Mouse (Mus musculus) c-Kit-negative CD71-positive TER-119-positive erythroid progenitor cells, embryonic 14.5 days (primary cell): ENCODE measurements around the gene Tmem201.
A peak's percentile ranks its signal among the peaks of the same experiment; 100 is the strongest.
"Not testable (repeated sequence)": the region's sequence is repeated elsewhere in the genome, so short reads cannot be mapped to it uniquely, and the experiment has no call there.

Experiments used
- DNase-seq: peaks from one replicate; pipeline ENCODE4 v3.0.0-alpha.2; 2013; ENCODE audit warnings: low read depth, low spot score

Gene Tmem201

GRCm38 (mm10) chr4:149737383-149738324 lies at the start of gene Tmem201:
Tmem201 (minus strand) TSS chr4:149738044.
- DNase-seq: peak; percentile 83

DNA sequence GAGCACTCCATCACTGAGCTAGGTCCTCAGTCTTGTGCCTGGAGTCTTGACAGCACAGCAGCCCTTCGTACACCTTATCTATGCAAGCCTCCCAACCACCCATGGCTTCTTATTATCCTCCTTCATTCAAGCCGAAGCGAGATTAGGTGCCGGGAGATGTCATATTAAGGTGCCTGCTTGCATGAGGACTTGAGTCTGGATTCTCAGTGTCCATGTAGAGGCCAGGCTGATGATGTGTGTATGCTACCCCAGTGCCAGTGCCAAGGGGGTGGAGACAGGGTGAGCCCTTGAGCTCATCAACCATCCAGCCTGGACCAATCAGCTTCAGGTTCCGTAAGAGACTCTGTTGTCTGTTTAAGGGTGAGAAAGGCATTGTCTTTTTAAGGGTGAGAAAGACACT lies 47.1 kb upstream of the Tmem201 start:
- no peak for DNase-seq

GRCm38 (mm10) chr4:149784371-149784770 lies 46.5 kb upstream of the Tmem201 start:
- DNase-seq: no peak

- DNase-seq: no peak
Measured at GRCm38 (mm10) chr4:149782975-149783374, 45.1 kb upstream of the Tmem201 start.

DNA sequence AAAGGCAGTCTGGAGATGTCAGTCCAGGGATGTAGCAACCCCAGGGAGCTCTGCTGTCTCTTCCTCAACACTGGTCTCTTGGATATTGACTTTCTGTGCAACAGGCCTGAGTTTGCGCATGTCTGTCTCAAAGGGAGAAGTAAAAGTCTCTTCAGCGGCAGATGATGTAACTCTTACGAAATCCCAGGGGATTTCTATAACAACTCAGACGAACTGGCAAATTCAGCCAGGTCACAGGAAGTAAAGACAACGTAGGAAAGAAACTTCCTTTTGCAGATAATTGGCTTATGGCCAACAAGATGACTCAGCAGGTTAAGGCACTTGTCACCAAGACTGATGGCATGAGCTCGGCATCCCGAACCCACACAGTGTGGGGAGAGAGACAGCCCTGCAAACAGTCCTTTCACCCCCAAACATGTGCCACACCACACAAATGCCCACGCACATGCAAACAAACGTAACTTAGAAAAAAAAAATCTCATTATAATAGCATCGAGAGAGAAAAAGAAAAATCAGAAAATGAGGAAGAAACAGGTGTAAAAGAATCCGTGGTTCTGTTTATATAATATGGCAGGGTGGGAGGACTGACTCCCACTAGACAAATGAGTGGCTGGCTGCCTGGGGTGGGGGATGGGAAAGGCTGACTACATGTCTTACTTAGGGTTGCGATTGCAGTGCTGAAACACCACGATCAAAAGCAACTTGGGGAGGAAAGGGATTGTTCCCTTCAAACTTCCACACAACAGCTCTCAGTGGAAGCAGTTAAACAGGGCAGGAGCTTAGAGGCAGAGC lies 42.9 kb upstream of the Tmem201 start:
- DNase-seq: peak; percentile 39

GRCm38 (mm10) chr4:149779966-149780365 lies 42.1 kb upstream of the Tmem201 start:
- DNase-seq: no peak

- no peak for DNase-seq
Measured at GRCm38 (mm10) chr4:149777126-149777525, 39.3 kb upstream of the Tmem201 start.

DNA sequence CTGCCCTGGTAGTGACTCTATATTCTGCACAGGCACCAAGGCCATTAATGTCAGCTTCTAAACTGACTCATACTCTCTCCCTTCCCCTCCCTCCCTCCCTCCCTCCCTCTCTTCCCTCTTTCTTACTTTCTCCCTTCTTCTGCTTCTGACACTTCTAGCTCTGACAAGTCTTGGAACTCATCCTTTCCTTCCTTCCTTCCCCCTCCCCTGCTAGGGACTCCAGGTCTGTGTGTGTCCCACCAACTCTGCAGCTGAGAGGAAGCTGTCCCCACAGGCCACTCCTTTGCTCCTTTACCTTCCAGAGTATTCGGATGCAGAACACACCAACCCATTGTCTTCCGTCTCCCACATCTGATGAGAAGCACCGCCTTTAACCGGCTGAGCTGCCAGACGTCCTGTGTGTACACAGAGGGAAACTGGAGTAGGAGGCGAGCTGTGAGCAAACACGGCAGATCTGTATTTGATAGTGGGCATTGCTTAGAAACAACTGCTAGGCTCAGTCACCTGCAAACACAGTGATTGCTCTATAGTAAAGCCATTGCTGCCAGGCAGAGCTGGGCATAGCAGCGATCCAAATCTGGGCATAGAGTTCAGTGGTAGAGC lies 38.0 kb upstream of the Tmem201 start:
- no peak for DNase-seq

DNA sequence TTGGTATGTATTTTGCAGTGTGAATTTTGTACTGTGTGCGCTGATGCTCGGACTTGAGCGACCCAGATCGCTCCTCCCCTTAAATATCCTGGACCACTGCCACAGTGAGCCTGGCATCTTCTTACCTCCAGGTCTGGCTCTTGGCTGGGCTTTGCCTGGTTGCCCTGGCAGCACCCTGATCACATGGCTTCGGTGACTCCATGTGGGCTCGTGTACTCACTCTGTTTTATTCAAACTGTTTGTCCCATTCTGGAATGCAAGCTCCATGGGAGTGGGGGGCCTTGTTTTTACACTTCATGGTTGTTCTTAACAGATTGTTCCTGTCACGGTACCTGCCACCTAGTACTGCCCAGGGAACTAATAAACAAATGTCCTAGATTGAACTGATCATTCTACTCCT lies 37.5 kb upstream of the Tmem201 start:
- no peak for DNase-seq

GRCm38 (mm10) chr4:149774094-149774470 lies 36.2 kb upstream of the Tmem201 start, which contains the start of gene Slc25a33:
Slc25a33 (minus strand) TSS chr4:149774277.
- DNase-seq: peak; percentile 76

- DNase-seq: no peak
Measured at GRCm38 (mm10) chr4:149773408-149774093, 35.7 kb upstream of the Tmem201 start.

DNA sequence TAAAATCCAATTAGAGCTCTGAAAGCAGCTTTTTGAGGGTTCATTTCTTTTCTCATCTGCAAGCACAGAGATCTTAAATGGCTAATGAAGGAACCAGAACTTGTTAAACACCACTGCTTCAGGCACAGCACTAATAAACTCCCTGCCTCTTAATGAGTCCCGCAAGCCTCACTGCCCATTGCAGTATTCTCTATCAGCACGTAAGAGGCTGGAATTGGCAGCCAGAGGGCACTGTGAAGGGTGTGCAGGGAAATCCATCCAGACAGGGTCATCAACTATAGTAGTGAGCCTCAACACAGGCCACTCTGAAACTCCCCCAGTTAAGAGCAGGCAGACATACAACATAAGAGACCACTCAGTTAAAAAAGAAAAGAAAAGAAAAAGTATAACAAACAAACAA lies 34.5 kb upstream of the Tmem201 start:
- DNase-seq: no peak

DNA sequence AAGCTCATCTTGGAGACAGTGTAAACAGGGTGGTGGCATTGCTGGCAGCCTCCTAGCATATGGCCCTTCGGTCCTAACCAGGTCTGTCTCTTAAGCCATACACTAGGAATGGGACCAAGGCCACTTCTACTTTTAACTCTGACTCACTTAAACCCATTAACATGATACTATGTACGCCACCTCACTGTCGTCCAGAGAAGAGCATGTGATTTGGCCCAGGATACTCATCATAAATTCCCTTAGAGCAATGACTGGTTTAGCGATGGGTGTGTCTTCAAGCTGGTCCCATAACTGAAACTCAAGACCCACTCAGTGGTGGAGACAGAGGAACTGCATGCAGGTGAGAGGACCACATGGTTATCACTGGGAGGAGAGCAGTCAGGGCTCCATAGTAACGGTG lies 27.4 kb upstream of the Tmem201 start:
- DNase-seq: no peak

DNA sequence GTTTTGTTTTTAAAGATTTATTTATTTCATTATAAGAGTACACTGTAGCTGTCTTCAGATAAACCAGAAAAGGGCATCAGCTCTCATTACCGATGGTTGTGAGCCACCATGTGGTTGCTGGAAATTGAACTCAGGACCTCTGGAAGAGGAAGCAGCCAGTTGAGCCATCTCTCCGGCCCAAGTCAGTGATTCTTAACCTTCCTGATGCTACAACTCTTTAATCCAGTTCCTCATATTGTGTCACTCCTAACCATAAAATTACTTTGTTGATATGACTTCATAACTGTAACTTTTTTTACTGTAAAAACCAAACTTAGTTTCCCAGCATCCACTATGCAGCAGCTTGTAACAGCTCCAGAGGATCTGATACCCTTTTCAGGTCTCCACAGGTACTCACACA lies 25.5 kb upstream of the Tmem201 start:
- DNase-seq: no peak

- DNase-seq: no peak
Measured at GRCm38 (mm10) chr4:149759517-149759916, 21.7 kb upstream of the Tmem201 start.

DNA sequence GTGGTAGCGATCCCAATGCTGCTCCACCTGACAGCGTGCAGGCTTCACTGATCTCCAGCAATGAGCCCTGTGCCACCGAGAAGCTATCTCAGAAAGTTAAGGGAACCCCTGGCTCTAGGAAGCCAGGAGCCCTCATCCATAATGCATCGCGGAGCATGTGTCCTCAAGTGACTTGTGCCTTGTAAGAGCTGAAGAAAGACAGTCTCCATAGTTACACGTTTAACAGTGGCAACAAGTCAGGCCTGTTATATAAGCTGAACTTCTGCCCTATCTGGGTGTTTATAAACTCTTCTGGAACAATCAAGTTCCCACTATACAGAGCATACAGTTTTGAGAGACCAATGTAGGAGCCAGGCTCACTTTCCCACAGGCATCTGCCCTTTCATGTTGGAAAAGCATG lies 20.6 kb upstream of the Tmem201 start:
- DNase-seq: no peak

- DNase-seq: not testable (repeated sequence)
Measured at GRCm38 (mm10) chr4:149756546-149756945, 18.7 kb upstream of the Tmem201 start.

- no peak for DNase-seq
Measured at GRCm38 (mm10) chr4:149752836-149753235, 15.0 kb upstream of the Tmem201 start.

DNA sequence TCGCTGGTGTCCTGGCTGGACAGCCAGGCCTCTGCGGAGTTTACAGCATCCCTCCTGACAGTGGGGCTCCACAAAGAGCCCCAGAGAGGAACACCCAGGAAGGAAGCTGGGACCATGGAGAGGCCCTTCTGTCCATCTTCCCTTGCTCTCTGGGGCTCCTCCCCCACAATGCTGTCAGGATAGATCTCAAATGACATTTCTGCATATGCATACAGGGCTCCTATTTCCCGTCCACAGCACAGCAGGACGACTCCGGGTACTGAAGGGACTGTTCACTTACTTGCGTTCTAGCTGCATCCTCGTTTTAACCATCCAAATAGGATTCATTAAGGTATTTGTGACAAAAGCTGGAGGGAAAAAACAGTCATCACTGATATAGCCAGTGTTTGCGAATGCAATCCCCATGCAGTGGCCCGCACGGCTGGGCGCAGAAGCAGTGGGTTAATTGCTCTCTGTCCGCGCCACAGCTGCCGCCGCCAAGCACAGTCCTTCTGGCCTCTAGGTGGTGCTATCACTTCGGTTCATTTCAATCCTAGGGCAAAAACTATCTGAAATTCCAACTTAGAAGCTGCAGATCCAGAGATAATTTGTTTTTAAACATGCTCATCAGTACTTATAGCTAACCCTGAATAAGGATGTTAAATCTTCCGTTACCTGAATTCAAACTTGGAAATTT lies 14.4 kb upstream of the Tmem201 start:
- DNase-seq: no peak

DNA sequence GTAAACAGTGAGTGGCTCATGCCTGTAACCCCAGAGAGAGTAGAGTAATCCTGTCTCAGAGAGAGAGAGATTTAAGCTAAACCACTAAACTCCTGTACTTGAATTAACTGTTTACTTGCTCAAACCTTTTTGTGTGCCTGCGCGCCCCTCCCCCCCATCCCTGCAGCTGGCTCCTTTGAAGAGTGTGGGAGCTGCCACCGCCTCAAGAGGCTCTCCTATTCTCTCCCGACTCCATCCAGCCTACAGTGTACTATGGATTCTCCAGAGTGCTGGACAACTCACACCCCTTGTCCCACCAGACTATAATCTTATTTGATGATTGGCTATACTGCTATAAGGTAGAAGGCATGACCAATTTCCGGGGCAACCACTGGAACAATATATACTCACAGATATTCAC lies 12.8 kb upstream of the Tmem201 start:
- DNase-seq: no peak

GRCm38 (mm10) chr4:149749663-149750015 lies 11.8 kb upstream of the Tmem201 start:
- DNase-seq: not testable (repeated sequence)
